22 mouse cellular contexts compared by ENCODE assay signal in the genomic region with DNA sequence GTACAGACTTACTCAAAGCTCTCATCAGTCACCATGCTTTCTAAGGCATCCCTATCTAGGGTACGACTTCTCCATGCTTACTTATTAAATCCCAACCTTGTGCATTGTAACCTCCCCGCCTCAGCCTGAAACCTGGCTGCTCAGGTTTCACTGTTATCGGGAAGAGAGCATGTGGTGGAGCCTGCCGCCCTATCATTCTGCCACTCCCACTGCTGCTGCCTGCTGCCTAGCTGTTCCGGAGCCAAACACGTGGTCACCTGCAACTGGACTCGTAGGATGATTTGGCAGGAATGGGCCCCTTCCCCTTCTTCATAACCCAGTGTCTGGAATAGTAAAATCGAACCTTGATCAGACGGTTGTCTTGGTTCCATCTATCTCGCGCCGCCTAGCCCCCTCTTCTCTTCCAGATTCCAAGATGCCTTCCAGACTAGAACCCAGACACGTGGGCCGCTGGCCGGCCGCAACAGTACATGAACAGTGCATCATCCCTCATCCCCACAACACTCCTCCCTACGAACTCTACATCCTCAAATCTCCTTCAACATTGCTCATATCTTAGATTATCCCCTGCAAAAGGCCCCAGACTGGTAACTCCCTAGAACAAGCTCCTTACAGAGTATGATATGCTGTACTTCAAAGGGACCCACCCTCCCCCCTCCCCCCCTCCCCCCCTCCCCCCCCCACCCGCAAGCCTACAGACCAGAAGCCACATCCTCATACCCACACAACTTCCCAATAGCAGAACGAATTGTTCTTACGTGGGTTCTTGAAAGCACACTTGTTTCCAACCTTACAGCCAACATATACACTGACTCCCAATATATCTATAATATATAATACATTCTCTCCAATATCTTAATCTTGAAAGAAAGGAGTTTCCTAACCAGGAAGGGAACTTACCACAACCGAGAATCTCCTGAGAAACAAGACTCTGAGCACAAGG. TPM values are rescaled to one million over a fixed set of nuclear protein-coding genes. Genes with fewer than 3 reads are reported as not detected.
DNase-seq lines count a peak whose midpoint lies in the region; ATAC-seq and TF ChIP-seq lines count a peak whose summit lies in the region.
"Had no signal": no experiment of that assay in that cellular context is flagged by ENCODE, and none has a peak within 500 bp of the region (broad histone marks: within the 10 kb centered on the region; RNA-seq: fewer than 3 reads in every experiment).

No protein-coding gene starts in this region.

- no peak for TF ChIP-seq POLR2A in bone marrow, adult 2 months (IDR thresholded peaks at IDR 0.05; ENCODE audit: borderline replicate concordance, control insufficient read depth, low read depth, low read length)

- no peak for TF ChIP-seq CTCF in E14TG2a.4 (conservative IDR thresholded peaks at IDR 0.05; ENCODE audit: low read length)
- no peak for TF ChIP-seq CTCF in bone marrow, adult 2 months (IDR thresholded peaks at IDR 0.05; ENCODE audit: control insufficient read depth, insufficient read depth, low read length)

- ATAC-seq in liver, embryonic 11.5 days (replicated peaks; ENCODE audit: low FRiP score), result peak; percentile 56
- peak; percentile 23; the same call in 1 of the 2 replicates for ATAC-seq in neutrophil, adult 5-6 weeks (ENCODE audit: extremely low read depth, insufficient number of reproducible peaks, low FRiP score, poor library complexity, severe bottlenecking)
- ATAC-seq in hindbrain, embryonic 13.5 days (ENCODE audit: low FRiP score), result no peak

- no peak overlapping the region for H3K9ac ChIP-seq in liver, embryonic 11.5 days (ENCODE audit: low read depth, low read length)
- no peak overlapping the region for H3K9ac ChIP-seq in hindbrain, embryonic 13.5 days
- H3K9ac ChIP-seq: embryonic facial prominence, embryonic 12.5 days; heart, embryonic 12.5 days; limb, embryonic 15.5 days had no signal

- H3K27me3 ChIP-seq in E14TG2a.4 (ENCODE audit: insufficient read depth, low read length), result no peaks in the 10 kb centered on the region
- no peaks in the 10 kb centered on the region for H3K27me3 ChIP-seq in liver, embryonic 11.5 days (replicated peaks; ENCODE audit: control insufficient read depth, insufficient read depth, low read length)
- H3K27me3 ChIP-seq in hindbrain, embryonic 13.5 days, result no peaks in the 10 kb centered on the region
- H3K27me3 ChIP-seq: embryonic facial prominence, embryonic 12.5 days; heart, embryonic 12.5 days; limb, embryonic 15.5 days had no signal

- peak overlapping the region; percentile 74 for H3K27ac ChIP-seq in bone marrow, adult 2 months (ENCODE audit: control insufficient read depth, insufficient read depth, low read depth, low read length, poor library complexity)
- no peak overlapping the region for H3K27ac ChIP-seq in liver, embryonic 11.5 days (ENCODE audit: low read depth, low read length)
- H3K27ac ChIP-seq in hindbrain, embryonic 13.5 days, result no peak overlapping the region
- H3K27ac ChIP-seq: embryonic facial prominence, embryonic 12.5 days; forebrain, embryonic 10.5 days; hindbrain, embryonic 10.5 days; limb, embryonic 15.5 days had no signal

- H3K4me2 ChIP-seq in liver, embryonic 11.5 days, result no peak overlapping the region
- no peak overlapping the region for H3K4me2 ChIP-seq in hindbrain, embryonic 13.5 days
- H3K4me2 ChIP-seq: embryonic facial prominence, embryonic 12.5 days; heart, embryonic 12.5 days; limb, embryonic 15.5 days had no signal

- peak overlapping the region; percentile 47 for H3K4me3 ChIP-seq in E14TG2a.4 (replicated peaks; ENCODE audit: low read length)
- peak overlapping the region; percentile 49 for H3K4me3 ChIP-seq in bone marrow, adult 2 months (replicated peaks; ENCODE audit: control insufficient read depth, low read depth, low read length)
- H3K4me3 ChIP-seq in liver, embryonic 11.5 days (ENCODE audit: low read depth, low read length), result no peak overlapping the region
- H3K4me3 ChIP-seq in hindbrain, embryonic 13.5 days, result no peak overlapping the region
- H3K4me3 ChIP-seq: embryonic facial prominence, embryonic 12.5 days; forebrain, embryonic 10.5 days; heart, embryonic 12.5 days; hindbrain, embryonic 10.5 days; limb, embryonic 15.5 days had no signal

- 35% methylated on average over 21 of the region's 21 CpGs for WGBS in bone marrow, adult 2 months
- WGBS in liver, embryonic 11.5 days, result 50% methylated on average over 20 of the region's 21 CpGs
- 86% methylated on average over 20 of the region's 21 CpGs for WGBS in hindbrain, embryonic 13.5 days

- H3K36me3 ChIP-seq in E14TG2a.4 (ENCODE audit: insufficient read depth, low read length), result no peaks in the 10 kb centered on the region
- H3K36me3 ChIP-seq in liver, embryonic 11.5 days (ENCODE audit: control insufficient read depth, insufficient read depth, low read length), result no peaks in the 10 kb centered on the region
- H3K36me3 ChIP-seq in hindbrain, embryonic 13.5 days, result no peaks in the 10 kb centered on the region
- H3K36me3 ChIP-seq: embryonic facial prominence, embryonic 12.5 days; forebrain, embryonic 10.5 days; heart, embryonic 12.5 days; hindbrain, embryonic 10.5 days; limb, embryonic 15.5 days had no signal

- DNase-seq in liver, embryonic 11.5 days (ENCODE audit: low spot score), result no peak
- DNase-seq in layer of hippocampus, postnatal 25 days (ENCODE audit: extremely low spot score in 1 of 2, low spot score in 1 of 2), result no peak
- DNase-seq in adrenal gland, adult 8-10 months, result no peak
- DNase-seq: adrenal gland, postnatal 25 days; cerebellum, postnatal 10 days; kidney, adult 9 months; midbrain, embryonic 14.5 days; retina, postnatal 1 day; spleen, adult 18-20 months; thymus, adult 18-20 months had no signal

- 0 out of 2 replicates have a peak, but pooled peaks cover 3% of the 10 kb centered on the region for H3K9me3 ChIP-seq in E14TG2a.4 (ENCODE audit: low read length)
- H3K9me3 ChIP-seq in liver, embryonic 11.5 days (ENCODE audit: control insufficient read depth, low read length), result no peaks in the 10 kb centered on the region
- no peaks in the 10 kb centered on the region for H3K9me3 ChIP-seq in hindbrain, embryonic 13.5 days
- H3K9me3 ChIP-seq: embryonic facial prominence, embryonic 12.5 days; forebrain, embryonic 10.5 days; heart, embryonic 12.5 days; hindbrain, embryonic 10.5 days; limb, embryonic 15.5 days had no signal

- peaks cover 61% of the 10 kb centered on the region for H3K4me1 ChIP-seq in E14TG2a.4 (replicated peaks; ENCODE audit: low read depth, low read length)
- peaks cover 14% of the 10 kb centered on the region for H3K4me1 ChIP-seq in bone marrow, adult 2 months (ENCODE audit: control insufficient read depth, insufficient read depth, low read length)
- peaks cover 28% of the 10 kb centered on the region for H3K4me1 ChIP-seq in liver, embryonic 11.5 days (replicated peaks; ENCODE audit: control insufficient read depth, insufficient read depth, low read length)
- no peaks in the 10 kb centered on the region for H3K4me1 ChIP-seq in hindbrain, embryonic 13.5 days (replicated peaks)
- H3K4me1 ChIP-seq: hindbrain, embryonic 10.5 days had no signal

RNA-seq across cellular contexts. Expression of gene Gm17387, which starts 9.4 kb away (rescaled TPM):
- polyA plus RNA-seq in bone marrow, adult 2 months (2011; ENCODE audit: insufficient read depth, insufficient read length, low replicate concordance, missing spikeins), result not detected in 2 replicates
- polyA plus RNA-seq in liver, embryonic 11.5 days (2014; fragmentation: Nextera tagmentation; extraction: Ambion mirVana), result not detected in 2 replicates
- total RNA-seq in neutrophil, adult 5-6 weeks (2017), result not detected in 2 replicates
- not detected for total RNA-seq in layer of hippocampus, postnatal 25 days (2021)
- polyA plus RNA-seq in hindbrain, embryonic 13.5 days (2015; fragmentation: Nextera tagmentation; extraction: Ambion mirVana), result not detected in 2 replicates
- not detected for total RNA-seq in adrenal gland, adult 8-10 months (2022)
- total RNA-seq: adrenal gland, postnatal 25 days; layer of hippocampus, adult 8-10 months; left cerebral cortex, postnatal 10 days had no signal
- polyA plus RNA-seq: embryonic facial prominence, embryonic 12.5 days; forebrain, embryonic 10.5 days; heart, embryonic 12.5 days; hindbrain, embryonic 10.5 days; limb, embryonic 15.5 days; midbrain, embryonic 14.5 days; neural tube, embryonic 14.5 days had no signal

RNA-seq across cellular contexts. Expression of gene Ifitm6, which starts 20.6 kb away (rescaled TPM):
- 195 and 524 TPM in 2 replicates for polyA plus RNA-seq in bone marrow, adult 2 months (2011; ENCODE audit: insufficient read depth, insufficient read length, low replicate concordance, missing spikeins)
- polyA plus RNA-seq in liver, embryonic 11.5 days (2014; fragmentation: Nextera tagmentation; extraction: Ambion mirVana), result 0.90 and 0.97 TPM in 2 replicates
- total RNA-seq in neutrophil, adult 5-6 weeks (2017), result 105 and 120 TPM in 2 replicates
- not detected for total RNA-seq in layer of hippocampus, postnatal 25 days (2021)
- polyA plus RNA-seq in hindbrain, embryonic 13.5 days (2015; fragmentation: Nextera tagmentation; extraction: Ambion mirVana), result 0.53 TPM in 2 replicates
- total RNA-seq in adrenal gland, adult 8-10 months (2022), result 1 to 10 TPM in 2 of 4 experiments, under 1 TPM in 1, not detected in 1; 0.81 to 1.5 (median 1.2) TPM
- total RNA-seq: adrenal gland, postnatal 25 days; left cerebral cortex, postnatal 10 days had no signal
- polyA plus RNA-seq: forebrain, embryonic 10.5 days; heart, embryonic 12.5 days; hindbrain, embryonic 10.5 days had no signal

RNA-seq across cellular contexts. Expression of gene B4galnt4, which starts 22.5 kb away (rescaled TPM):
- polyA plus RNA-seq in bone marrow, adult 2 months (2011; ENCODE audit: insufficient read depth, insufficient read length, low replicate concordance, missing spikeins), result 0.36 and 2.1 TPM in 2 replicates
- 3.4 and 4.7 TPM in 2 replicates for polyA plus RNA-seq in liver, embryonic 11.5 days (2014; fragmentation: Nextera tagmentation; extraction: Ambion mirVana)
- not detected in 2 replicates for total RNA-seq in neutrophil, adult 5-6 weeks (2017)
- 10 to 100 TPM; 80.7 to 96.2 TPM for total RNA-seq in layer of hippocampus, postnatal 25 days (2021)
- 44.8 and 47.2 TPM in 2 replicates for polyA plus RNA-seq in hindbrain, embryonic 13.5 days (2015; fragmentation: Nextera tagmentation; extraction: Ambion mirVana)
- total RNA-seq in adrenal gland, adult 8-10 months (2022), result 1 to 10 TPM; 2.0 to 6.1 (median 2.7) TPM

RNA-seq across cellular contexts. Expression of gene Ifitm3, which starts 27.8 kb away (rescaled TPM):
- 166 and 209 TPM in 2 replicates for polyA plus RNA-seq in bone marrow, adult 2 months (2011; ENCODE audit: insufficient read depth, insufficient read length, low replicate concordance, missing spikeins)
- 45.0 and 47.5 TPM in 2 replicates for polyA plus RNA-seq in liver, embryonic 11.5 days (2014; fragmentation: Nextera tagmentation; extraction: Ambion mirVana)
- total RNA-seq in neutrophil, adult 5-6 weeks (2017), result 187 and 230 TPM in 2 replicates
- total RNA-seq in layer of hippocampus, postnatal 25 days (2021), result 10 to 100 TPM; 11.9 to 13.8 TPM
- 29.0 and 29.1 TPM in 2 replicates for polyA plus RNA-seq in hindbrain, embryonic 13.5 days (2015; fragmentation: Nextera tagmentation; extraction: Ambion mirVana)
- total RNA-seq in adrenal gland, adult 8-10 months (2022), result 100 to 1,000 TPM; 105 to 128 (median 116) TPM

RNA-seq across cellular contexts. Expression of gene Pkp3, which starts 39.7 kb away (rescaled TPM):
- polyA plus RNA-seq in bone marrow, adult 2 months (2011; ENCODE audit: insufficient read depth, insufficient read length, low replicate concordance, missing spikeins), result 5.4 and 15.9 TPM in 2 replicates
- polyA plus RNA-seq in liver, embryonic 11.5 days (2014; fragmentation: Nextera tagmentation; extraction: Ambion mirVana), result 1.9 and 2.7 TPM in 2 replicates
- 10.5 and 11.0 TPM in 2 replicates for total RNA-seq in neutrophil, adult 5-6 weeks (2017)
- not detected for total RNA-seq in layer of hippocampus, postnatal 25 days (2021)
- polyA plus RNA-seq in hindbrain, embryonic 13.5 days (2015; fragmentation: Nextera tagmentation; extraction: Ambion mirVana), result 0.27 and 0.32 TPM in 2 replicates
- 1 to 10 TPM; 1.6 to 3.1 (median 2.1) TPM for total RNA-seq in adrenal gland, adult 8-10 months (2022)
- total RNA-seq: layer of hippocampus, adult 8-10 months; left cerebral cortex, postnatal 10 days had no signal
- polyA plus RNA-seq: midbrain, embryonic 14.5 days; neural tube, embryonic 14.5 days had no signal

Comparison
In these comparisons a context has a peak if more than half of its experiments do, and no peak if none do; other contexts are left out.
1. H3K4me3 ChIP-seq: peak in E14TG2a.4 (single experiment) and bone marrow, adult 2 months (single experiment); none in liver, embryonic 11.5 days (single experiment) and hindbrain, embryonic 13.5 days (single experiment).
2. RNA of gene Ifitm6, which starts 20.6 kb away (total RNA-seq): 105 to 120 TPM in neutrophil, adult 5-6 weeks; 0.81 to 1.5 TPM in adrenal gland, adult 8-10 months and not detected in layer of hippocampus, postnatal 25 days; every median in the first group is over 10 times any median in the second.
3. RNA of gene B4galnt4, which starts 22.5 kb away (total RNA-seq): 80.7 to 96.2 TPM in layer of hippocampus, postnatal 25 days; 2.0 to 6.1 TPM in adrenal gland, adult 8-10 months and not detected in neutrophil, adult 5-6 weeks; every median in the first group is over 10 times any median in the second.